Mouse (Mus musculus): ENCODE data around the gene Fam161b. TPM values are rescaled to one million over a fixed set of nuclear protein-coding genes. Genes with fewer than 3 reads are reported as not detected.
"Not testable (repeated sequence)": the region's sequence is repeated elsewhere in the genome, so short reads cannot be mapped to it uniquely, and the experiment has no call there.

The Fam161b gene
- polyA plus RNA-seq, 1 experiment from 2014 or later = 5.7 TPM

- 70% methylated on average over 9 of the region's 9 CpGs for WGBS (ENCODE audit: insufficient replicate concordance)
- no peak overlapping the region for H3K27ac ChIP-seq (ENCODE audit: low read depth, low read length)
- ATAC-seq (replicated peaks; ENCODE audit: insufficient number of reproducible peaks, low FRiP score, low TSS enrichment) = no peak
- H3K4me1 ChIP-seq (ENCODE audit: control insufficient read depth, insufficient read depth, low read length) = peaks cover 11% of the 10 kb centered on the region
- H3K4me2 ChIP-seq = 0 out of 2 replicates have a peak overlapping the region, but pooled peaks have one; percentile 0
- H3K4me3 ChIP-seq (ENCODE audit: low read depth, low read length) = no peak overlapping the region
- peaks cover 12% of the 10 kb centered on the region for H3K36me3 ChIP-seq (ENCODE audit: control insufficient read depth, insufficient read depth, low read length)
- H3K9ac ChIP-seq (ENCODE audit: low read depth, low read length) = no peak overlapping the region
- H3K9me3 ChIP-seq (replicated peaks; ENCODE audit: control insufficient read depth, low read length) = no peaks in the 10 kb centered on the region
- no peaks in the 10 kb centered on the region for H3K27me3 ChIP-seq (ENCODE audit: control insufficient read depth, insufficient read depth, low read length)
Observed at GRCm38 (mm10) chr12:84364291-84364690, 2.7 kb upstream of the Fam161b start.

GRCm38 (mm10) chr12:84362872-84363271 is 1.2 kb upstream of the Fam161b start:
- Histone ChIP-seq H3K27ac (ENCODE audit: low read depth, low read length) (no peak overlapping the region), H3K9ac (ENCODE audit: low read depth, low read length) (no peak overlapping the region), H3K4me3 (ENCODE audit: low read depth, low read length) (peak overlapping the region; percentile 99), H3K36me3 (ENCODE audit: control insufficient read depth, insufficient read depth, low read length) (no peaks in the 10 kb centered on the region), H3K9me3 (replicated peaks; ENCODE audit: control insufficient read depth, low read length) (no peaks in the 10 kb centered on the region), H3K27me3 (ENCODE audit: control insufficient read depth, insufficient read depth, low read length) (no peaks in the 10 kb centered on the region), H3K4me1 (ENCODE audit: control insufficient read depth, insufficient read depth, low read length) (peaks cover 11% of the 10 kb centered on the region), H3K4me2 (peak overlapping the region; percentile 90)
- 52% methylated on average over 2 of the region's 2 CpGs for WGBS (ENCODE audit: insufficient replicate concordance)
- no peak for ATAC-seq (replicated peaks; ENCODE audit: insufficient number of reproducible peaks, low FRiP score, low TSS enrichment)

GRCm38 (mm10) chr12:84358699-84359098 is 2.9 kb downstream of the Fam161b start:
- H3K9me3 ChIP-seq (replicated peaks; ENCODE audit: control insufficient read depth, low read length); H3K36me3 ChIP-seq (ENCODE audit: control insufficient read depth, insufficient read depth, low read length); ATAC-seq (replicated peaks; ENCODE audit: insufficient number of reproducible peaks, low FRiP score, low TSS enrichment); H3K9ac ChIP-seq (ENCODE audit: low read depth, low read length); H3K4me1 ChIP-seq (ENCODE audit: control insufficient read depth, insufficient read depth, low read length); H3K4me2 ChIP-seq; H3K27me3 ChIP-seq (ENCODE audit: control insufficient read depth, insufficient read depth, low read length); H3K4me3 ChIP-seq (ENCODE audit: low read depth, low read length); H3K27ac ChIP-seq (ENCODE audit: low read depth, low read length): not testable (repeated sequence)
- 64% methylated on average over 2 of the region's 2 CpGs for whole genome bisulfite sequencing (ENCODE audit: insufficient replicate concordance)

DNA sequence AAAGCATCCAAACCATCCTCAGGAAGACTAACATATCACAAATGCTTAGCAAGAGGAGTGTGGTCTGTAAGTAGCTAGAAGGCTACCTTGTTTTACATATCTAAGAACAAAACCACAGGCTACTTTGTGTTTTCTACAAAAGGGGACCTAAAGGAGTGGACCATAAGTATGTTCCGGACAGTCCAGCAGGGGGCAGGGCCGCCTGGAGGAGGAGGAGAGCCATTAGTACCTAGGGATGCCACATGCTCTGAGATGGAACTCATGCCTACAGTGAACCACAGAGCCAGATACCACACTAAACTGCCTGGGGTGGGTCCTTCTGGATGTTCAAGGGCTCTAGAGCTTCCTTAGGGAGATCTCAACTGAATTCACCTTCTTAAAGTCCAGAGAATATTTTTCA is 14.4 kb downstream of the Fam161b start:
- Histone ChIP-seq H3K4me1 (ENCODE audit: control insufficient read depth, insufficient read depth, low read length) (no peaks in the 10 kb centered on the region), H3K27me3 (ENCODE audit: control insufficient read depth, insufficient read depth, low read length) (no peaks in the 10 kb centered on the region), H3K4me3 (ENCODE audit: low read depth, low read length) (no peak overlapping the region), H3K9me3 (replicated peaks; ENCODE audit: control insufficient read depth, low read length) (no peaks in the 10 kb centered on the region), H3K36me3 (ENCODE audit: control insufficient read depth, insufficient read depth, low read length) (peaks cover 13% of the 10 kb centered on the region; the same call in 1 of the 2 replicates), H3K9ac (ENCODE audit: low read depth, low read length) (no peak overlapping the region), H3K27ac (ENCODE audit: low read depth, low read length) (no peak overlapping the region), H3K4me2 (no peak overlapping the region)
- no peak for ATAC-seq (replicated peaks; ENCODE audit: insufficient number of reproducible peaks, low FRiP score, low TSS enrichment)
- 37% methylated on average over 2 of the region's 2 CpGs for WGBS (ENCODE audit: insufficient replicate concordance)

GRCm38 (mm10) chr12:84336963-84337625 is 24.5 kb downstream of the Fam161b start:
- WGBS (ENCODE audit: insufficient replicate concordance) = 95% methylated on average over 11 of the region's 11 CpGs
- H3K36me3 ChIP-seq (ENCODE audit: control insufficient read depth, insufficient read depth, low read length) = peaks cover 38% of the 10 kb centered on the region

GRCm38 (mm10) chr12:84327111-84327512 is 34.5 kb downstream of the Fam161b start:
- no peak overlapping the region for H3K9ac ChIP-seq (ENCODE audit: low read depth, low read length)

More at GRCm38 (mm10) chr12:84336963-84337625, 24.5 kb downstream of the Fam161b start:
- H3K27me3 ChIP-seq (ENCODE audit: control insufficient read depth, insufficient read depth, low read length) = no peaks in the 10 kb centered on the region
- no peak overlapping the region for H3K4me2 ChIP-seq
- no peak overlapping the region for H3K27ac ChIP-seq (ENCODE audit: low read depth, low read length)
- no peak overlapping the region for H3K4me3 ChIP-seq (ENCODE audit: low read depth, low read length)
- no peak overlapping the region for H3K9ac ChIP-seq (ENCODE audit: low read depth, low read length)
- ATAC-seq (replicated peaks; ENCODE audit: insufficient number of reproducible peaks, low FRiP score, low TSS enrichment) = no peak
- no peaks in the 10 kb centered on the region for H3K4me1 ChIP-seq (ENCODE audit: control insufficient read depth, insufficient read depth, low read length)
- no peaks in the 10 kb centered on the region for H3K9me3 ChIP-seq (replicated peaks; ENCODE audit: control insufficient read depth, low read length)

DNA sequence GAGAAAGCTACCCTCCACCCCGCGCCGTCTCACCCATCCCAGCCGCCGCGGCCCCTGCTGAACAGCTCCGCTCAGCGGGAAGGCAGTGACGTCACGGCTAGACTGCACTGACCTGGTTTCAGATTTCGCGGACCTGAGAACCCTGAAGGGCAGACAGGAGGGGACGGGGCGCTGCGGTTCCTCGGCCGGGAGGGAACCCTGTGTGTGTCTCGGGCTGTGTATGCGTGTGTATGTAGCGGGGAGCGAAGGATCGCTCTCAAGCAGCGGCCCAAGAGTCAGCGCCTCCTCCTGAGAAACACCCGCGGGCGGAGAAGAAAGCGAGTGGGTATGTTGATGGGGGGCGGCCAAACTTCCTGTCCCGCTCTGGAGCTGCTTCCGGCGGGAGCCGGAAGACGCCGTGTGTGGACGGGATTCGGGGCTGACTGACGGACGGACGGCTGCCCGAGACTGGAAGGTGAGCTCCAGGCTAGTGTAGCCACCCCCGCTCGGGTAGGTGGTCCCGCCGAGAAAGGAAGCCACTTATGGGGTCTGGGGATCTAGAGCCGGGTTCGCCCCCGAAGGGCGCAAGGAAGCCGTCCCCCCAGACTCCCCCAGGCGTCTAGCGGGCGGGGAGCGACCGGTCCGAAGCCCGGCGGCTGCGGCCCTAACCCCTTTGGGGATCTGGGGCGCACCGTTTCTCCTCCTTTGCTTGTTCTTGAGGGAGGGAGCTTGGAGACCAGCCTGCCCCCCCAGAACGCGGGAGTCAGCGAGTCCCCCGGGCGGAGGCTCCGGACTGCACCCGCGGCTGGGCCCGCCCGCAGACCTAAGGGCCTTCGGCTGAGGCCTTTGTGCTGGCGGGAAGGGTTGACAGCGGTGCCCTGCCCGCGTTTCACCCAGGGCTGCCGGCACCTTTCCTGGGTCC is 44.7 kb downstream of the Fam161b start, which contains the start of gene Zfp410:
Gene Zfp410 (plus strand): TSS at position 132 of the 901 bp plus-strand sequence.
- Histone ChIP-seq H3K4me2 (peak within 1 kb of the TSS; percentile 67), H3K9ac (ENCODE audit: low read depth, low read length) (peak within 1 kb of the TSS; percentile 97), H3K4me1 (ENCODE audit: control insufficient read depth, insufficient read depth, low read length) (peaks cover 7% of the 10 kb centered on the region), H3K4me3 (ENCODE audit: low read depth, low read length) (peak within 1 kb of the TSS; percentile 97), H3K27ac (ENCODE audit: low read depth, low read length) (peak within 1 kb of the TSS; percentile 84), H3K27me3 (ENCODE audit: control insufficient read depth, insufficient read depth, low read length) (no peaks in the 10 kb centered on the region), H3K9me3 (replicated peaks; ENCODE audit: control insufficient read depth, low read length) (no peaks in the 10 kb centered on the region), H3K36me3 (ENCODE audit: control insufficient read depth, insufficient read depth, low read length) (no peaks in the 10 kb centered on the region; the same call in 1 of the 2 replicates)
- WGBS (ENCODE audit: insufficient replicate concordance) = under 1% methylated on average over 77 of the region's 77 CpGs
- peak; percentile 93 for ATAC-seq (replicated peaks; ENCODE audit: insufficient number of reproducible peaks, low FRiP score, low TSS enrichment)

More at GRCm38 (mm10) chr12:84327111-84327512, 34.5 kb downstream of the Fam161b start:
- Histone ChIP-seq H3K4me2 (no peak overlapping the region), H3K4me3 (ENCODE audit: low read depth, low read length) (no peak overlapping the region), H3K27me3 (ENCODE audit: control insufficient read depth, insufficient read depth, low read length) (no peaks in the 10 kb centered on the region), H3K4me1 (ENCODE audit: control insufficient read depth, insufficient read depth, low read length) (no peaks in the 10 kb centered on the region), H3K9me3 (replicated peaks; ENCODE audit: control insufficient read depth, low read length) (no peaks in the 10 kb centered on the region), H3K36me3 (ENCODE audit: control insufficient read depth, insufficient read depth, low read length) (peaks cover 10% of the 10 kb centered on the region), H3K27ac (ENCODE audit: low read depth, low read length) (no peak overlapping the region)
- ATAC-seq (replicated peaks; ENCODE audit: insufficient number of reproducible peaks, low FRiP score, low TSS enrichment) = no peak
- 54% methylated on average over 4 of the region's 4 CpGs for WGBS (ENCODE audit: insufficient replicate concordance)

GRCm38 (mm10) chr12:84316006-84316405 is 45.6 kb downstream of the Fam161b start:
- H3K4me2 ChIP-seq = peak overlapping the region; percentile 67
- H3K9ac ChIP-seq (ENCODE audit: low read depth, low read length) = peak overlapping the region; percentile 97
- peak overlapping the region; percentile 97 for H3K4me3 ChIP-seq (ENCODE audit: low read depth, low read length)
- WGBS (ENCODE audit: insufficient replicate concordance) = 36% methylated on average over 7 of the region's 7 CpGs
- peaks cover 7% of the 10 kb centered on the region for H3K4me1 ChIP-seq (ENCODE audit: control insufficient read depth, insufficient read depth, low read length)
- no peaks in the 10 kb centered on the region; the same call in 1 of the 2 replicates for H3K36me3 ChIP-seq (ENCODE audit: control insufficient read depth, insufficient read depth, low read length)
- H3K27me3 ChIP-seq (ENCODE audit: control insufficient read depth, insufficient read depth, low read length) = no peaks in the 10 kb centered on the region
- no peaks in the 10 kb centered on the region for H3K9me3 ChIP-seq (replicated peaks; ENCODE audit: control insufficient read depth, low read length)
- H3K27ac ChIP-seq (ENCODE audit: low read depth, low read length) = peak overlapping the region; percentile 84
- ATAC-seq (replicated peaks; ENCODE audit: insufficient number of reproducible peaks, low FRiP score, low TSS enrichment) = no peak
